Mouse (Mus musculus) E14TG2a.4 (cell line): ENCODE data around the gene Ppp2r2d.

ENCODE experiments used
- CTCF ChIP-seq: conservative IDR thresholded peaks from 2 replicates; pipeline ENCODE4 v1.5.1; 2014; ENCODE audit warnings: low read length
- POU5F1 ChIP-seq: IDR thresholded peaks from 2 replicates; pipeline ENCODE4 v1.6.1; 2014; ENCODE audit warnings: low read length, borderline replicate concordance

DNA sequence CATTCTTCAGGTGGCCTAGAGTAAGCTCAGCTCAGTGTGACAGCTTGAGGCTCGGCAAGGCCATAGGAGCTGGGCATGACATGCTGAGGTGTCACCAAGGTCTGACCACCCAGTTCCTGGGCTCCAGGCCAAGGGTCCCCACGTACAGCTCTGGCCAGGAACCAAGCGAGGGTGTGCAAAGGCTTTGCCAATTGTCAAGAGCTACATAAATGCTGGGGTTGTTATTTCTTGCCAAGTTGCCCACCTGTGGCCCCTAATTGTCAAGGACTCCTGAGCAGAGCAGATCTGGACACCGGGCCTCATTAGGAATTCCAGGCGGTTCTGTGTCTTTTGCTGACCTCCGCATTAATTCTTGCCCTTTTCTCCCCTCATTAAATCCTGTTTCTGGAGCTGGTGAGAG is 21.5 kb upstream of the Ppp2r2d start:
- TF ChIP-seq CTCF, result no peak
- TF ChIP-seq POU5F1, result no peak
